Mouse (Mus musculus) heart, embryonic 12.5 days (tissue): ENCODE data around the gene Vps13c. TPM values are rescaled to one million over a fixed set of nuclear protein-coding genes. Genes with fewer than 3 reads are reported as not detected.

ENCODE experiments used
- ATAC-seq: fragments of 200-750 bp; cut with Nextera tagmentation; 2 replicates; pipeline ENCODE4 v1.8.0; 2017; ENCODE audit warnings: moderate TSS enrichment, moderate library complexity; ENCODE audit not compliant: insufficient number of reproducible peaks, low FRiP score
- H3K27ac ChIP-seq: fragments of 300-500 bp; sonication (generic); 2 replicates; pipeline ENCODE4 v1.5.1; 2016; ENCODE audit warnings: mild to moderate bottlenecking, moderate library complexity; ENCODE audit not compliant: poor library complexity, severe bottlenecking
- H3K27me3 ChIP-seq: fragments of 300-500 bp; sonication (generic); replicated peaks from 2 replicates; pipeline ENCODE4 v1.6.1; 2016; ENCODE audit warnings: mild to moderate bottlenecking, moderate library complexity
- H3K36me3 ChIP-seq: fragments of 300-500 bp; sonication (generic); 2 replicates; pipeline ENCODE4 v1.6.1; 2016; ENCODE audit warnings: mild to moderate bottlenecking, moderate library complexity
- H3K4me1 ChIP-seq: fragments of 300-500 bp; sonication (generic); replicated peaks from 2 replicates; pipeline ENCODE4 v1.6.1; 2016; ENCODE audit warnings: mild to moderate bottlenecking
- H3K4me2 ChIP-seq: fragments of 300-500 bp; sonication (generic); 2 replicates; pipeline ENCODE4 v1.6.1; 2016; ENCODE audit warnings: mild to moderate bottlenecking, moderate library complexity
- H3K4me3 ChIP-seq: fragments of 300-500 bp; sonication (generic); 2 replicates; pipeline ENCODE4 v1.5.1; 2016; ENCODE audit warnings: mild to moderate bottlenecking
- H3K9ac ChIP-seq: fragments of 300-500 bp; sonication (generic); 2 replicates; pipeline ENCODE4 v1.6.1; 2016; ENCODE audit warnings: mild to moderate bottlenecking, moderate library complexity
- H3K9me3 ChIP-seq: fragments of 300-500 bp; sonication (generic); replicated peaks from 2 replicates; pipeline ENCODE4 v1.6.1; 2016; ENCODE audit warnings: mild to moderate bottlenecking, moderate library complexity
- WGBS: fragments of 180-500 bp; shearing (Covaris S2); methylation state at CpG from one replicate; pipeline ENCODE4 v1.1.7; 2016; 5-methylcytosine and 5-hydroxymethylcytosine counted together
- polyA plus RNA-seq: library from polyadenylated mRNA; unstranded; fragments of >200 nt; fragmentation: Nextera tagmentation; extraction: Ambion mirVana; gene quantifications from 2 replicates; pipeline ENCODE4 v1.2.1, GENCODE M21; 2016

Gene Vps13c
- polyA plus RNA-seq, 1 experiment from 2014 or later = 6.3 TPM

- Histone ChIP-seq H3K4me2 (no peak overlapping the region), H3K36me3 (no peaks in the 10 kb centered on the region), H3K4me3 (no peak overlapping the region), H3K9me3 (no peaks in the 10 kb centered on the region), H3K27me3 (no peaks in the 10 kb centered on the region), H3K9ac (no peak overlapping the region), H3K27ac (no peak overlapping the region), H3K4me1 (peaks cover 7% of the 10 kb centered on the region)
- ATAC-seq = no peak
- 49% methylated on average over 4 of the region's 4 CpGs for WGBS
Measured at GRCm38 (mm10) chr9:68028631-68029030, 188.4 kb downstream of the Vps13c start.

- 62% methylated on average over 5 of the region's 5 CpGs for WGBS
- no peak for ATAC-seq
- H3K36me3 ChIP-seq = no peaks in the 10 kb centered on the region
Measured at GRCm38 (mm10) chr9:68033771-68034170, 193.6 kb downstream of the Vps13c start.

More at GRCm38 (mm10) chr9:68033771-68034170, 193.6 kb downstream of the Vps13c start:
- Histone ChIP-seq H3K4me3 (no peak overlapping the region), H3K27ac (no peak overlapping the region), H3K27me3 (no peaks in the 10 kb centered on the region), H3K4me1 (no peaks in the 10 kb centered on the region), H3K9me3 (no peaks in the 10 kb centered on the region), H3K4me2 (no peak overlapping the region), H3K9ac (no peak overlapping the region)

Other genes with a start within 250 kb of the Vps13c start
- gene C2cd4b, start 81.0 kb upstream of the Vps13c start, polyA plus RNA-seq = 2.7 and 3.8 TPM in 2 replicates
- gene C2cd4a, start 8.1 kb upstream of the Vps13c start, polyA plus RNA-seq = 0.22 and 0.28 TPM in 2 replicates